Mouse (Mus musculus) MEL (cell line): ENCODE data around the gene 4930558K02Rik.

Experiments
- CHD2 ChIP-seq: IDR thresholded peaks from 2 replicates; pipeline ENCODE4 v1.6.1; 2011; ENCODE audit warnings: low read length, improper control_type of control experiment
- JUND ChIP-seq: IDR thresholded peaks from 2 replicates; pipeline ENCODE4 v1.6.1; 2011; ENCODE audit warnings: low read depth, mild to moderate bottlenecking, improper control_type of control experiment, low read length
- POLR2A ChIP-seq, 2 experiments: IDR thresholded peaks; 2 replicates each; pipeline ENCODE4 v1.6.1; 2011 to 2012; ENCODE audit warnings: low read length in 2 of 2, mild to moderate bottlenecking in 2 of 2, control low read depth in 1 of 2, improper control_type of control experiment in 1 of 2, low read depth in 1 of 2, moderate library complexity in 1 of 2; ENCODE audit not compliant: control insufficient read depth in 1 of 2, insufficient read depth in 1 of 2, poor library complexity in 1 of 2
- TCF12 ChIP-seq: IDR thresholded peaks from 2 replicates; pipeline ENCODE4 v1.6.1; 2014; ENCODE audit warnings: low read depth, mild to moderate bottlenecking, inconsistent platforms, low read length, improper control_type of control experiment, moderate library complexity
- ZC3H11A ChIP-seq: IDR thresholded peaks from 2 replicates; pipeline ENCODE4 v1.6.1; 2012; ENCODE audit warnings: low read depth, mild to moderate bottlenecking, inconsistent platforms, low read length, improper control_type of control experiment

DNA sequence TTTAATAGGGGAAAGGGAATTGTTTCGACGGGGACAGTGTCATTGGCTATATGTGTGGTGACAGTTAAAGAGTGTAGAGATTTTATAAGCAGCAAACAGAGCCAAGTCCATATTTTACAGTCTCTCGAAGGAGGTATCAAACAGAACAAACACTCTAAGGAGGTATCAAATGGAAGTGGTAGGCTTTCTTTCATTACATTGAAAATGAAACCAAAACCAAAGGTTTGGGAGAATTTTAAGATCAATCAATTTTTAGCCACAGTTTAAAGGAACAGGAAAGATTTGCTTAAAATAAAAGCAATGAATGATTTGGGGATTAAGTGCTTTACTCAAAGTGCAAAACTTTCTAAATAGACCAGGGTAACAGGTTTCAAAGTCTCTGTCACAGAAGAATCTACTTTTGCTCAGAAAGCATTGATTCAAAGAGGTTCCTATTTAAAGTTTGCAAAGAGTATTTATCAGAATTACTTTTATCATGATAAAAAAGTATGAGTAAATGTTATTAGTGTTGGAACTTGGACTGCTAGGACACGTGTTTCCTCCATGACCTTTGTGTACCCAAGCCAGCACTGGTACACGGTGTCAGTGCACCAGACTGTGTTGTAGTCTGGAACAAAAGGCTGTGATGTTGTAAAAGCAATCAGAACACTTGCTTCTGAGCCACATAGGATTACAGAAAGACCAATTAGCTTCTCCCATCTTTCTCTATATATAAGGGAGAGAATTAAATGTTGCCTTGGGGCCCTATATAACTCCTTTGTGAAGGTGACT, 28.2 kb downstream of the 4930558K02Rik start:
- no peak for TF ChIP-seq ZC3H11A
- no peak for TF ChIP-seq JUND
- no peak for TF ChIP-seq TCF12
- TF ChIP-seq CHD2: no peak
- TF ChIP-seq POLR2A (IDR thresholded peaks at IDR 0.05; ENCODE audit: control insufficient read depth in 1 of 2, insufficient read depth in 1 of 2, low read depth in 1 of 2, low read length in 2 of 2, poor library complexity in 1 of 2): no peak
